Mouse (Mus musculus): ENCODE results near the gene Ccdc88a. TPM values are rescaled to one million over a fixed set of nuclear protein-coding genes. Genes with fewer than 3 reads are reported as not detected.

Gene Ccdc88a
- total and polyA plus RNA-seq, 3 experiments = 1.00 to 9.0 (median 5.5) TPM

- Histone ChIP-seq H3K4me3 (no peak overlapping the region), H3K79me2 (replicated peaks; ENCODE audit: control insufficient read depth, insufficient read depth, low read length) (no peaks in the 10 kb centered on the region), H3K27me3 (ENCODE audit: control insufficient read depth, insufficient read depth, low read length) (no peaks in the 10 kb centered on the region), H3K4me1 (ENCODE audit: control insufficient read depth, insufficient read depth, low read length) (no peaks in the 10 kb centered on the region), H3K27ac (no peak overlapping the region), H3K9ac (ENCODE audit: low read depth, low read length) (no peak overlapping the region), H3K36me3 (ENCODE audit: control insufficient read depth, insufficient read depth, low read length) (no peaks in the 10 kb centered on the region; the same call in 1 of the 2 replicates)
- intact Hi-C loops (cut with DNase I) = no loop called here
- no peak for DNase-seq
- TF ChIP-seq POLR2A (IDR thresholded peaks at IDR 0.05; ENCODE audit: insufficient read depth, low read depth, low read length) (no peak), CTCF (IDR thresholded peaks at IDR 0.05) (no peak), EP300 (IDR thresholded peaks at IDR 0.05; ENCODE audit: insufficient read depth, low read depth, low read length) (no peak)
These were observed 101.2 kb downstream of the Ccdc88a start for GRCm38 (mm10) chr11:29474676-29475075.

DNA sequence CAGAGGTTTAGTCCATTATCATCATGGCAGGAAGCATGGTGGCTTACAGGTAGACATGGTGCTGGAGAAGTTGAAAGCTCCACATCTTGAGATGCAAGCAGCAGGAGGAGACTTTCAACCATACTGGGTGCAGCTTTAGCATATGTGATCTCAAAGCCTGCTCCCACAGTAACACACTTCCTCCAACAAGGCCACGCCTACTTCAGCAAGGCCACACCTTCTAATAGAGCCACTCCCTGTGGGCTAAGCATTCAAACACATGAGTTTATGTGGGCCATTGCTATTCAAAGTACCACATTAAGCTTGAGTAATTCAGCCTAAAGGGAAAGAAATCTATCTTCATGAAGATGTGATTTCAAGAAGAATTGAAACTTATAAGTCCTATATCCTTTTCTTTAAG lies 119.7 kb downstream of the Ccdc88a start:
- no peak for DNase-seq
- intact Hi-C loops (cut with DNase I) = no loop called here
- H3K9ac ChIP-seq (ENCODE audit: low read depth, low read length) = no peak overlapping the region
- 88% methylated on average over 1 of the region's 1 CpGs for WGBS
- no peaks in the 10 kb centered on the region for H3K79me2 ChIP-seq (replicated peaks; ENCODE audit: control insufficient read depth, insufficient read depth, low read length)
- TF ChIP-seq CTCF (IDR thresholded peaks at IDR 0.05) = no peak
- no peak for TF ChIP-seq EP300 (IDR thresholded peaks at IDR 0.05; ENCODE audit: insufficient read depth, low read depth, low read length)
- no peak for TF ChIP-seq POLR2A (IDR thresholded peaks at IDR 0.05; ENCODE audit: insufficient read depth, low read depth, low read length)
- no peaks in the 10 kb centered on the region for H3K4me1 ChIP-seq (ENCODE audit: control insufficient read depth, insufficient read depth, low read length)
- H3K27ac ChIP-seq = no peak overlapping the region
- no peak overlapping the region for H3K4me3 ChIP-seq
- no peaks in the 10 kb centered on the region for H3K27me3 ChIP-seq (ENCODE audit: control insufficient read depth, insufficient read depth, low read length)
- peaks cover 2% of the 10 kb centered on the region; the same call in 1 of the 2 replicates for H3K36me3 ChIP-seq (ENCODE audit: control insufficient read depth, insufficient read depth, low read length)

GRCm38 (mm10) chr11:29496962-29497361 lies 123.5 kb downstream of the Ccdc88a start:
- Histone ChIP-seq H3K27me3 (ENCODE audit: control insufficient read depth, insufficient read depth, low read length) (no peaks in the 10 kb centered on the region), H3K4me1 (ENCODE audit: control insufficient read depth, insufficient read depth, low read length) (no peaks in the 10 kb centered on the region), H3K4me3 (no peak overlapping the region), H3K9ac (ENCODE audit: low read depth, low read length) (no peak overlapping the region), H3K36me3 (ENCODE audit: control insufficient read depth, insufficient read depth, low read length) (no peaks in the 10 kb centered on the region), H3K79me2 (replicated peaks; ENCODE audit: control insufficient read depth, insufficient read depth, low read length) (no peaks in the 10 kb centered on the region), H3K27ac (no peak overlapping the region)
- no peak for TF ChIP-seq POLR2A (IDR thresholded peaks at IDR 0.05; ENCODE audit: insufficient read depth, low read depth, low read length)
- 58% methylated on average over 3 of the region's 3 CpGs for WGBS
- no peak for DNase-seq
- intact Hi-C loops (cut with DNase I) = no loop called here

- 81% methylated on average over 10 of the region's 10 CpGs for WGBS
- Histone ChIP-seq H3K4me1 (ENCODE audit: control insufficient read depth, insufficient read depth, low read length) (no peaks in the 10 kb centered on the region), H3K9ac (ENCODE audit: low read depth, low read length) (no peak overlapping the region), H3K4me3 (no peak overlapping the region), H3K36me3 (ENCODE audit: control insufficient read depth, insufficient read depth, low read length) (no peaks in the 10 kb centered on the region), H3K27ac (no peak overlapping the region), H3K27me3 (ENCODE audit: control insufficient read depth, insufficient read depth, low read length) (no peaks in the 10 kb centered on the region), H3K79me2 (replicated peaks; ENCODE audit: control insufficient read depth, insufficient read depth, low read length) (0 out of 2 replicates have a peak, but pooled peaks cover 1% of the 10 kb centered on the region)
- no peak for TF ChIP-seq POLR2A (IDR thresholded peaks at IDR 0.05; ENCODE audit: insufficient read depth, low read depth, low read length)
- TF ChIP-seq EP300 (IDR thresholded peaks at IDR 0.05; ENCODE audit: insufficient read depth, low read depth, low read length) = no peak
- TF ChIP-seq CTCF (IDR thresholded peaks at IDR 0.05) = no peak
- no peak for DNase-seq
- intact Hi-C loops (cut with DNase I) = no loop called here
These were observed 130.8 kb downstream of the Ccdc88a start for GRCm38 (mm10) chr11:29503948-29504893.

DNA sequence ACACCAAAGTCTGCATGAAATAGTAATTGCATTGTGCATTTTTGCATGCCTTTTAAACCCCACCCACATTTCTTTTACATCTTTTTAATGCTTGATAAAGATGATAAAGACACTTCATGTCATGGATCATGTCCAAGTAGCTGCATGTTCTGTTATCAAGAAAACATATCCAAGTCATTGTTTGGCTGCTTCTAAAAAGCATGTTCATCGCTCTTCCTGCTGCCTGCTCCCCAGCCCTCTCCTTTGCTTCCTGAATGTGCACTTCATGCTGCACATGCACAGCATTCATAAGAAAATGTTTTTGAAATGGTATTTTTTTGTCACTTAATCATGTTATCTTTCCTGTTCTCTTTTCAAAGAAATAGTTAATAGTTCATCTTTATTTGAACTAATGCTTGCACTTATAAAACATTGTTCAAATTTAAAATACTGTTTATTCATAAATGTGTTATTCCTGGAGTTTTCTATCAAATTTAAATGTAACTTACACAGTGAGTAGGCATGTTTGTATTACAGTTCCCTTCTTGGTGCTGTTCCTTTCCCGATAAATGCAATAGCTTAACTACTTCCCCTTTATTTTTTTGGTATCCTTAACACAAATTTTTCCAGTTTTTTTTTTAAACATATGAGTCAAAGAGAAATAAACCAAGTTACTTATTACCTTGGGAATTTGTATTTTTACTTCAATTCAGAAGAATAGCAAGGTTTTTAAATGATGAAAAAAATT lies 131.6 kb downstream of the Ccdc88a start:
- intact Hi-C loops (cut with DNase I) = no loop called here
- H3K79me2 ChIP-seq (replicated peaks; ENCODE audit: control insufficient read depth, insufficient read depth, low read length) = 0 out of 2 replicates have a peak, but pooled peaks cover 1% of the 10 kb centered on the region
- no peak overlapping the region for H3K9ac ChIP-seq (ENCODE audit: low read depth, low read length)
- no peak overlapping the region for H3K27ac ChIP-seq
- no peaks in the 10 kb centered on the region for H3K27me3 ChIP-seq (ENCODE audit: control insufficient read depth, insufficient read depth, low read length)
- no peak overlapping the region for H3K4me3 ChIP-seq
- DNase-seq = no peak
- H3K4me1 ChIP-seq (ENCODE audit: control insufficient read depth, insufficient read depth, low read length) = no peaks in the 10 kb centered on the region
- TF ChIP-seq EP300 (IDR thresholded peaks at IDR 0.05; ENCODE audit: insufficient read depth, low read depth, low read length) (no peak), CTCF (IDR thresholded peaks at IDR 0.05) (no peak), POLR2A (IDR thresholded peaks at IDR 0.05; ENCODE audit: insufficient read depth, low read depth, low read length) (no peak)
- WGBS = 70% methylated on average over 2 of the region's 2 CpGs
- no peaks in the 10 kb centered on the region for H3K36me3 ChIP-seq (ENCODE audit: control insufficient read depth, insufficient read depth, low read length)

DNA sequence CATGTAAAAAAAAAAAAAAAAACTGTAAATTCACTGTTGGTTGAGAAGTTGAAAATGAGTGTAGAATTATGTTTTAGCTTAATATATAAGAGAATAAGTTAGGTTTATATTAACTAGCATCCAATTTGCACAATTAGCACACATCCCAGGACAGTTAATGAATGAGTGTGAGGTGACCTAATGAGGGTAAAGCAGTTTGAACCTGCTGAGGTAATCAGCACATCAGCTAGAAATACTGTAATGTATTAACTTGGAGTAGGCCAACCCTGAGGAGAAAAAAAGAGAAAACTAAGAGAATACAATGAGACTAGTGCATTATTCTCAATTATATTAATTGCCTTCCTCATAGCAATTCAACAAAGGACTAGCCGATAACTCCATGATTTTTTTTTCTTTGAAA lies 136.0 kb downstream of the Ccdc88a start:
- intact Hi-C loops (cut with DNase I) = no loop called here
- H3K36me3 ChIP-seq (ENCODE audit: control insufficient read depth, insufficient read depth, low read length) = peaks cover 3% of the 10 kb centered on the region
- TF ChIP-seq CTCF (IDR thresholded peaks at IDR 0.05) = no peak
- no peak for TF ChIP-seq EP300 (IDR thresholded peaks at IDR 0.05; ENCODE audit: insufficient read depth, low read depth, low read length)
- TF ChIP-seq POLR2A (IDR thresholded peaks at IDR 0.05; ENCODE audit: insufficient read depth, low read depth, low read length) = no peak
- H3K27ac ChIP-seq = no peak overlapping the region
- no peak overlapping the region for H3K4me3 ChIP-seq
- no peak overlapping the region for H3K9ac ChIP-seq (ENCODE audit: low read depth, low read length)
- no peaks in the 10 kb centered on the region for H3K79me2 ChIP-seq (replicated peaks; ENCODE audit: control insufficient read depth, insufficient read depth, low read length)
- no peaks in the 10 kb centered on the region for H3K27me3 ChIP-seq (ENCODE audit: control insufficient read depth, insufficient read depth, low read length)
- H3K4me1 ChIP-seq (ENCODE audit: control insufficient read depth, insufficient read depth, low read length) = no peaks in the 10 kb centered on the region
- 93% methylated on average over 1 of the region's 1 CpGs for WGBS
- DNase-seq = no peak
